In the genomic region with DNA sequence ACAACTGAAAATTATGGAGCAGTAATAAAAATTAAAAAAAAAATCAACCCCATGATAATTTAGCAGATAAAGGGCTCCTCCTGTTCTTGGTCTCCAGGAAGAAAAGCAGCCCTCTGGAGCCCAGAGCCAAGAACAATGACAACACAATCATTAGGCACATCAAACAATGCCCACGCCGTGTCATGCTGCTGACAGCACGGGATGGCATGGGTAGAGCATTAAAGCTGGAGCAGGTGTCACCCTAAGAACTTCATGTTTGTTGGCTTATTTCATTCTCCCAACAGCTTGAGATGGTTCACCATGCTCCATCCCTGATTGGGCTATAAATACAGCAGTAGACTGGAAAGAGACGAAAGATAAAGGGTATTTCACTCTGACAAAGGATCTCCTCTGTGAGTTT, we compare ENCODE assay signal across 23 mouse cellular contexts. TPM values are rescaled to one million over a fixed set of nuclear protein-coding genes. Genes with fewer than 3 reads are reported as not detected.
DNase-seq lines count a peak whose midpoint lies in the region; ATAC-seq and TF ChIP-seq lines count a peak whose summit lies in the region.
"Had no signal": no experiment of that assay in that cellular context is flagged by ENCODE, and none has a peak within 500 bp of the region (broad histone marks: within the 10 kb centered on the region; RNA-seq: fewer than 3 reads in every experiment).

No protein-coding gene starts in this region.

- WGBS in intestine, postnatal 0 days: 47% methylated on average over 4 of the region's 4 CpGs

- no peak for ATAC-seq in intestine, postnatal 0 days
- no peak for ATAC-seq in activated CD4-positive, CD25-positive, alpha-beta regulatory T cell, adult 4 months
- ATAC-seq: CD4-positive, CD25-positive, alpha-beta regulatory T cell, adult 4 months; forebrain, embryonic 13.5 days; forebrain, embryonic 15.5 days; Patski had no signal

- H3K4me1 ChIP-seq in intestine, postnatal 0 days (replicated peaks; ENCODE audit: control insufficient read depth, insufficient read depth, low read length): 0 out of 2 replicates have a peak, but pooled peaks cover 3% of the 10 kb centered on the region
- H3K4me1 ChIP-seq: embryonic facial prominence, embryonic 10.5 days; embryonic facial prominence, embryonic 12.5 days; forebrain, embryonic 13.5 days; forebrain, embryonic 15.5 days had no signal

- TF ChIP-seq CTCF in intestine, postnatal 0 days (IDR thresholded peaks at IDR 0.05; ENCODE audit: low read depth): no peak

- H3K4me2 ChIP-seq in intestine, postnatal 0 days (replicated peaks; ENCODE audit: low read depth): no peak overlapping the region
- H3K4me2 ChIP-seq: embryonic facial prominence, embryonic 12.5 days; forebrain, embryonic 13.5 days; forebrain, embryonic 15.5 days had no signal

- no peaks in the 10 kb centered on the region for H3K9me3 ChIP-seq in intestine, postnatal 0 days (ENCODE audit: control insufficient read depth)
- H3K9me3 ChIP-seq: embryonic facial prominence, embryonic 10.5 days; embryonic facial prominence, embryonic 12.5 days; forebrain, embryonic 15.5 days; G1E had no signal

- no peaks in the 10 kb centered on the region for H3K27me3 ChIP-seq in intestine, postnatal 0 days (replicated peaks; ENCODE audit: control insufficient read depth, insufficient read depth, low read length)
- H3K27me3 ChIP-seq: CH12.LX; embryonic facial prominence, embryonic 12.5 days; forebrain, embryonic 13.5 days; forebrain, embryonic 15.5 days had no signal

- no peak overlapping the region for H3K4me3 ChIP-seq in intestine, postnatal 0 days (ENCODE audit: low read depth, low read length)
- H3K4me3 ChIP-seq: embryonic facial prominence, embryonic 10.5 days; embryonic facial prominence, embryonic 12.5 days; forebrain, embryonic 13.5 days; forebrain, embryonic 15.5 days had no signal

- H3K9ac ChIP-seq in intestine, postnatal 0 days (ENCODE audit: low read depth, low read length): no peak overlapping the region
- H3K9ac ChIP-seq: embryonic facial prominence, embryonic 12.5 days; forebrain, embryonic 13.5 days; forebrain, embryonic 15.5 days had no signal

- no peaks in the 10 kb centered on the region for H3K36me3 ChIP-seq in intestine, postnatal 0 days (ENCODE audit: control insufficient read depth, insufficient read depth)
- H3K36me3 ChIP-seq: embryonic facial prominence, embryonic 10.5 days; embryonic facial prominence, embryonic 12.5 days; forebrain, embryonic 15.5 days; G1E had no signal

- peak overlapping the region; percentile 15; the same call in 1 of the 2 replicates for H3K27ac ChIP-seq in intestine, postnatal 0 days (ENCODE audit: low read depth, low read length)
- H3K27ac ChIP-seq: embryonic facial prominence, embryonic 10.5 days; embryonic facial prominence, embryonic 12.5 days; forebrain, embryonic 13.5 days; forebrain, embryonic 15.5 days had no signal

- peak; percentile 48 for DNase-seq in layer of hippocampus, adult 11-12 months (ENCODE audit: low spot score)
- DNase-seq in layer of hippocampus, adult 9-10 months (ENCODE audit: low spot score): no peak
- peak; percentile 68 for DNase-seq in layer of hippocampus, adult 9-11 months
- DNase-seq in layer of hippocampus, postnatal 10 days (ENCODE audit: low spot score in 2 of 2): no peak
- DNase-seq: adrenal gland, adult 2 months; adrenal gland, postnatal 10 days; adrenal gland, postnatal 36 days; B cell, adult 2 months; cerebellum, adult 11-12 months; cerebellum, adult 2 months; cerebellum, adult 9-10 months; cerebellum, postnatal 10 days; cerebellum, postnatal 25 days had no signal

RNA-seq across cellular contexts. Expression of gene Camk1d, which starts 30.9 kb away (rescaled TPM):
- 100 to 1,000 TPM; 124 to 128 TPM for total RNA-seq in layer of hippocampus, postnatal 10 days (2021)
- 11.3 and 14.0 TPM in 2 replicates for polyA plus RNA-seq in intestine, postnatal 0 days (2015; fragmentation: Nextera tagmentation; extraction: Ambion mirVana)
- 10 to 100 TPM in 1 of 2 experiments, 1 to 10 TPM in 1; 8.3 to 10.5 TPM for polyA plus RNA-seq in activated CD4-positive, CD25-positive, alpha-beta regulatory T cell, adult 4 months (2017; shearing (Covaris generic))

Comparison
In these comparisons a context has a peak if more than half of its experiments do, and no peak if none do; other contexts are left out.
1. DNase-seq: peak in layer of hippocampus, adult 11-12 months (single experiment) and layer of hippocampus, adult 9-11 months (single experiment); none in layer of hippocampus, adult 9-10 months (single experiment) and layer of hippocampus, postnatal 10 days (0 of 2).